8 mouse cellular contexts compared by ENCODE assay signal in the genomic region with DNA sequence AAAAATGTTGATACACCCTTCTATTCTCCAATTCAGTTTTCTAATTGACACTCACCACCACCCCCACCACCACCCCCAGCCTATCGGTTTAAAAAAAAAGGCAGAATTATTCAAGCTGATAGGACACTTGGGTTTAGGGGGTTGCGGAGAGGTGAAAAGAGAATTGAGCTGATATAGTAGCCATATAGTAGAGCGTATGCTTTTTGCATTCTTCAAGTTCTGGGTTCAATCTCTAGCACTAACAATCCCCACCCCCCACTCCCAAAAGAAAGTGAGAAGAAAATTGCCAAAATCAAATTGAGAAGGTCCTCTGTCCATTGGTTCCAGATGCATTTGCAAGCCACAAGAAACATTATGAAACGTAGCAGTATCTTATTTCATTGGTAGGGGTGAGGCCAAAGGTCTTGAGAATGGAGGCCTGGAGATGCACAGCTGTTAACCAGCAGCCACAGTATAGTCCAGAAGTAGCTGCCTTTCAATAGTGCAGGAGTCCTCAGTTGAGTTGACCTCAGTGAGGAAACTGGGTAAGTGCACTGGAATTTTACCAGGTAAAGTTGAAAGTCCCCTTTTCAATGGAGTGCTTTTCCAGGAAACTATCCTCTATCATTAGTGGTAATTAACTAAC. TPM values are rescaled to one million over a fixed set of nuclear protein-coding genes. Genes with fewer than 3 reads are reported as not detected.
DNase-seq lines count a peak whose midpoint lies in the region; ATAC-seq lines count a peak whose summit lies in the region.

No protein-coding gene starts in this region.

- peak overlapping the region; percentile 98 for H3K27ac ChIP-seq in hindbrain, embryonic 14.5 days
- peak overlapping the region; percentile 99 for H3K27ac ChIP-seq in midbrain, embryonic 13.5 days

- 34% methylated on average over 4 of the region's 4 CpGs for WGBS in hindbrain, embryonic 14.5 days
- 23% methylated on average over 4 of the region's 4 CpGs for WGBS in midbrain, embryonic 13.5 days

- ATAC-seq in hindbrain, embryonic 14.5 days (ENCODE audit: low FRiP score), result no peak
- no peak for ATAC-seq in midbrain, embryonic 13.5 days

- H3K36me3 ChIP-seq in hindbrain, embryonic 14.5 days (replicated peaks; ENCODE audit: control insufficient read depth, insufficient read depth), result peaks cover 6% of the 10 kb centered on the region; the same call in 1 of the 2 replicates
- H3K36me3 ChIP-seq in midbrain, embryonic 13.5 days, result peaks cover 4% of the 10 kb centered on the region; the same call in 1 of the 2 replicates

- peak overlapping the region; percentile 50 for H3K4me2 ChIP-seq in hindbrain, embryonic 14.5 days (replicated peaks)
- peak overlapping the region; percentile 66 for H3K4me2 ChIP-seq in midbrain, embryonic 13.5 days (replicated peaks)

- DNase-seq in kidney, adult 18-20 months, result peak; percentile 8
- no peak for DNase-seq in kidney, adult 8-10 months
- DNase-seq in adipocyte (ENCODE audit: low spot score), result peak; percentile 38
- no peak for DNase-seq in hindbrain, embryonic 14.5 days (ENCODE audit: low spot score)
- no peak for DNase-seq in adrenal gland, adult 8-10 months
- no peak for DNase-seq in thymus, postnatal 0 days (ENCODE audit: low spot score)
- DNase-seq in layer of hippocampus, adult 9-11 months, result no peak

- H3K4me1 ChIP-seq in hindbrain, embryonic 14.5 days (replicated peaks; ENCODE audit: control insufficient read depth, insufficient read depth, low read length), result peaks cover 13% of the 10 kb centered on the region
- peaks cover 31% of the 10 kb centered on the region for H3K4me1 ChIP-seq in midbrain, embryonic 13.5 days (replicated peaks)

- H3K27me3 ChIP-seq in hindbrain, embryonic 14.5 days (ENCODE audit: control insufficient read depth, insufficient read depth, low read length), result no peaks in the 10 kb centered on the region
- no peaks in the 10 kb centered on the region for H3K27me3 ChIP-seq in midbrain, embryonic 13.5 days

- H3K4me3 ChIP-seq in hindbrain, embryonic 14.5 days (replicated peaks; ENCODE audit: low read length), result peak overlapping the region; percentile 77
- H3K4me3 ChIP-seq in midbrain, embryonic 13.5 days (replicated peaks), result peak overlapping the region; percentile 93

- peak overlapping the region; percentile 95 for H3K9ac ChIP-seq in hindbrain, embryonic 14.5 days
- H3K9ac ChIP-seq in midbrain, embryonic 13.5 days (replicated peaks), result peak overlapping the region; percentile 95

- no peaks in the 10 kb centered on the region for H3K9me3 ChIP-seq in hindbrain, embryonic 14.5 days (ENCODE audit: control insufficient read depth, low read length)
- no peaks in the 10 kb centered on the region for H3K9me3 ChIP-seq in midbrain, embryonic 13.5 days

RNA-seq across cellular contexts. Expression of a gene that starts 0.8 kb away (rescaled TPM):
- polyA plus RNA-seq in hindbrain, embryonic 14.5 days (2014; fragmentation: Nextera tagmentation; extraction: Ambion mirVana), result 24.3 and 24.9 TPM in 2 replicates
- 25.8 and 28.2 TPM in 2 replicates for polyA plus RNA-seq in midbrain, embryonic 13.5 days (2015; fragmentation: Nextera tagmentation; extraction: Ambion mirVana)
- 10 to 100 TPM; 37.0 to 46.5 (median 41.6) TPM for total RNA-seq in adrenal gland, adult 8-10 months (2022)
- 8.9 TPM in 2 replicates for polyA plus RNA-seq in thymus, postnatal 0 days (2015; fragmentation: Nextera tagmentation; extraction: Ambion mirVana)

RNA-seq across cellular contexts. Expression of a gene that starts 25.7 kb away (rescaled TPM):
- polyA plus RNA-seq in hindbrain, embryonic 14.5 days (2014; fragmentation: Nextera tagmentation; extraction: Ambion mirVana), result 48.1 and 51.8 TPM in 2 replicates
- 54.8 and 58.4 TPM in 2 replicates for polyA plus RNA-seq in midbrain, embryonic 13.5 days (2015; fragmentation: Nextera tagmentation; extraction: Ambion mirVana)
- 10 to 100 TPM; 24.7 to 42.5 (median 31.2) TPM for total RNA-seq in adrenal gland, adult 8-10 months (2022)
- polyA plus RNA-seq in thymus, postnatal 0 days (2015; fragmentation: Nextera tagmentation; extraction: Ambion mirVana), result 18.3 and 19.1 TPM in 2 replicates

Comparison
In these comparisons a context has a peak if more than half of its experiments do, and no peak if none do; other contexts are left out.
1. DNase-seq: peak in kidney, adult 18-20 months (single experiment) and adipocyte (single experiment); none in kidney, adult 8-10 months (0 of 2), hindbrain, embryonic 14.5 days (single experiment), adrenal gland, adult 8-10 months (single experiment), thymus, postnatal 0 days (single experiment) and layer of hippocampus, adult 9-11 months (single experiment).